Mouse (Mus musculus): ENCODE results near the gene Mcmbp. TPM values are rescaled to one million over a fixed set of nuclear protein-coding genes. Genes with fewer than 3 reads are reported as not detected.

Gene Mcmbp
- polyA plus RNA-seq, 1 experiment: 63.6 TPM

GRCm38 (mm10) chr7:128746151-128746550 lies 5.9 kb upstream of the Mcmbp start:
- no peak for TF ChIP-seq POLR2A (IDR thresholded peaks at IDR 0.05; ENCODE audit: borderline replicate concordance, low read depth, low read length)
- no peak for TF ChIP-seq CTCF (IDR thresholded peaks at IDR 0.05; ENCODE audit: low read depth, low read length)
- peak overlapping the region; percentile 78 for H3K4me3 ChIP-seq (ENCODE audit: insufficient read depth, low read length)
- peaks cover 26% of the 10 kb centered on the region for H3K4me1 ChIP-seq (ENCODE audit: control insufficient read depth, insufficient read depth, low read length)
- no peak overlapping the region for H3K27ac ChIP-seq (ENCODE audit: insufficient read depth, low read depth, low read length)

- Histone ChIP-seq H3K4me3 (ENCODE audit: insufficient read depth, low read length) (peak within 1 kb of the TSS; percentile 78), H3K27ac (ENCODE audit: insufficient read depth, low read depth, low read length) (peak within 1 kb of the TSS; percentile 73), H3K4me1 (ENCODE audit: control insufficient read depth, insufficient read depth, low read length) (peaks cover 30% of the 10 kb centered on the region)
- TF ChIP-seq CTCF (IDR thresholded peaks at IDR 0.05; ENCODE audit: low read depth, low read length) (no peak), POLR2A (IDR thresholded peaks at IDR 0.05; ENCODE audit: borderline replicate concordance, low read depth, low read length) (no peak)
Observed at GRCm38 (mm10) chr7:128744684-128745485, 4.6 kb upstream of the Mcmbp start, which contains the start of gene Sec23ip. Gene Sec23ip (plus strand): TSS chr7:128744943.

GRCm38 (mm10) chr7:128743898-128744297 lies 3.6 kb upstream of the Mcmbp start:
- Histone ChIP-seq H3K27ac (ENCODE audit: insufficient read depth, low read depth, low read length) (peak overlapping the region; percentile 73), H3K4me3 (ENCODE audit: insufficient read depth, low read length) (peak overlapping the region; percentile 78), H3K4me1 (ENCODE audit: control insufficient read depth, insufficient read depth, low read length) (peaks cover 26% of the 10 kb centered on the region)
- TF ChIP-seq CTCF (IDR thresholded peaks at IDR 0.05; ENCODE audit: low read depth, low read length): no peak
- TF ChIP-seq POLR2A (IDR thresholded peaks at IDR 0.05; ENCODE audit: borderline replicate concordance, low read depth, low read length): no peak

GRCm38 (mm10) chr7:128739462-128740277 lies 625 bp downstream of the Mcmbp start:
- Histone ChIP-seq H3K4me3 (ENCODE audit: insufficient read depth, low read length) (peak overlapping the region; percentile 96), H3K4me1 (ENCODE audit: control insufficient read depth, insufficient read depth, low read length) (peaks cover 20% of the 10 kb centered on the region), H3K27ac (ENCODE audit: insufficient read depth, low read depth, low read length) (peak overlapping the region; percentile 87)
- no peak for TF ChIP-seq POLR2A (IDR thresholded peaks at IDR 0.05; ENCODE audit: borderline replicate concordance, low read depth, low read length)
- TF ChIP-seq CTCF (IDR thresholded peaks at IDR 0.05; ENCODE audit: low read depth, low read length): no peak

GRCm38 (mm10) chr7:128739116-128739461 lies 1.2 kb downstream of the Mcmbp start:
- Histone ChIP-seq H3K4me1 (ENCODE audit: control insufficient read depth, insufficient read depth, low read length) (peaks cover 18% of the 10 kb centered on the region), H3K4me3 (ENCODE audit: insufficient read depth, low read length) (peak overlapping the region; percentile 96), H3K27ac (ENCODE audit: insufficient read depth, low read depth, low read length) (peak overlapping the region; percentile 87)
- TF ChIP-seq CTCF (IDR thresholded peaks at IDR 0.05; ENCODE audit: low read depth, low read length) (no peak), POLR2A (IDR thresholded peaks at IDR 0.05; ENCODE audit: borderline replicate concordance, low read depth, low read length) (no peak)

GRCm38 (mm10) chr7:128738041-128738440 lies 2.3 kb downstream of the Mcmbp start:
- H3K4me1 ChIP-seq (ENCODE audit: control insufficient read depth, insufficient read depth, low read length): peaks cover 14% of the 10 kb centered on the region
- peak overlapping the region; percentile 5; the same call in 1 of the 2 replicates for H3K27ac ChIP-seq (ENCODE audit: insufficient read depth, low read depth, low read length)
- peak overlapping the region; percentile 96 for H3K4me3 ChIP-seq (ENCODE audit: insufficient read depth, low read length)
- TF ChIP-seq CTCF (IDR thresholded peaks at IDR 0.05; ENCODE audit: low read depth, low read length) (no peak), POLR2A (IDR thresholded peaks at IDR 0.05; ENCODE audit: borderline replicate concordance, low read depth, low read length) (no peak)

- Histone ChIP-seq H3K27ac (ENCODE audit: insufficient read depth, low read depth, low read length) (no peak overlapping the region), H3K4me3 (ENCODE audit: insufficient read depth, low read length) (no peak overlapping the region), H3K4me1 (ENCODE audit: control insufficient read depth, insufficient read depth, low read length) (peaks cover 36% of the 10 kb centered on the region)
- TF ChIP-seq CTCF (IDR thresholded peaks at IDR 0.05; ENCODE audit: low read depth, low read length) (no peak), POLR2A (IDR thresholded peaks at IDR 0.05; ENCODE audit: borderline replicate concordance, low read depth, low read length) (no peak)
Observed at GRCm38 (mm10) chr7:128731585-128731984, 8.7 kb downstream of the Mcmbp start.

GRCm38 (mm10) chr7:128728738-128729137 lies 11.6 kb downstream of the Mcmbp start:
- peaks cover 41% of the 10 kb centered on the region for H3K4me1 ChIP-seq (ENCODE audit: control insufficient read depth, insufficient read depth, low read length)
- peak overlapping the region; percentile 60 for H3K27ac ChIP-seq (ENCODE audit: insufficient read depth, low read depth, low read length)
- TF ChIP-seq POLR2A (IDR thresholded peaks at IDR 0.05; ENCODE audit: borderline replicate concordance, low read depth, low read length): no peak
- no peak for TF ChIP-seq CTCF (IDR thresholded peaks at IDR 0.05; ENCODE audit: low read depth, low read length)
- peak overlapping the region; percentile 28 for H3K4me3 ChIP-seq (ENCODE audit: insufficient read depth, low read length)

GRCm38 (mm10) chr7:128727701-128728100 lies 12.6 kb downstream of the Mcmbp start:
- TF ChIP-seq CTCF (IDR thresholded peaks at IDR 0.05; ENCODE audit: low read depth, low read length) (no peak), POLR2A (IDR thresholded peaks at IDR 0.05; ENCODE audit: borderline replicate concordance, low read depth, low read length) (no peak)
- no peak overlapping the region for H3K27ac ChIP-seq (ENCODE audit: insufficient read depth, low read depth, low read length)
- no peak overlapping the region for H3K4me3 ChIP-seq (ENCODE audit: insufficient read depth, low read length)
- H3K4me1 ChIP-seq (ENCODE audit: control insufficient read depth, insufficient read depth, low read length): peaks cover 40% of the 10 kb centered on the region

- TF ChIP-seq CTCF (IDR thresholded peaks at IDR 0.05; ENCODE audit: low read depth, low read length) (no peak), POLR2A (IDR thresholded peaks at IDR 0.05; ENCODE audit: borderline replicate concordance, low read depth, low read length) (no peak)
- Histone ChIP-seq H3K4me3 (ENCODE audit: insufficient read depth, low read length) (no peak overlapping the region), H3K27ac (ENCODE audit: insufficient read depth, low read depth, low read length) (no peak overlapping the region), H3K4me1 (ENCODE audit: control insufficient read depth, insufficient read depth, low read length) (peaks cover 39% of the 10 kb centered on the region)
Observed at GRCm38 (mm10) chr7:128726999-128727398, 13.3 kb downstream of the Mcmbp start.
